Mouse (Mus musculus): ENCODE data around the gene Nol10.

The Nol10 gene

GRCm38 (mm10) chr12:17408312-17408711, 60.1 kb downstream of the Nol10 start:
- DNase-seq (ENCODE audit: low spot score in 2 of 2), result no peak

- DNase-seq (ENCODE audit: low spot score in 2 of 2), result no peak
Observed at GRCm38 (mm10) chr12:17411242-17411641, 63.0 kb downstream of the Nol10 start.

GRCm38 (mm10) chr12:17411797-17412526, 63.7 kb downstream of the Nol10 start:
- no peak for DNase-seq (ENCODE audit: low spot score in 2 of 2)

- DNase-seq (ENCODE audit: low spot score in 2 of 2), result no peak
Observed at GRCm38 (mm10) chr12:17414734-17415133, 66.5 kb downstream of the Nol10 start.

- DNase-seq (ENCODE audit: low spot score in 2 of 2), result no peak
Observed at GRCm38 (mm10) chr12:17420168-17420810, 72.0 kb downstream of the Nol10 start.

GRCm38 (mm10) chr12:17425254-17426169, 77.3 kb downstream of the Nol10 start:
- DNase-seq (ENCODE audit: low spot score in 2 of 2), result no peak

DNA sequence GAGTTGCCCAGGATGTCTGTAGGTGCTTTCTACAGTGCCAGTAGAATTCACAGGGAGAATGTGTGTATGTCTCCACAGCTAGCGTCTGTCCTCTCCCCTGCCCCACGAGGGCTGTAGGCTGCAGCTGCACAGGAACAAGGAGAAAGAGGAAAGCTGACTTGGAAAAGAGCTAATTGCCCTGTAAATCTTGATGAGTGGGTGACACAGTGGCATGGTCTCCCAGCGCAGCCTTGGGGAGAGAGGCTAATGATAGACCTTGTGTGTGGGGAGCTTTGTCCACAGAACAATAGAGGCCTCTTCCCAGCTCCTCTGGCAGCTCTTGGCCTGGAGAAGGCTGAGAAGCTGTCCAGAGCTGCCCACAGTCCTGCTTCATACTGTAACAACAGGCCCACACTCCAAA, 78.5 kb downstream of the Nol10 start:
- no peak for DNase-seq (ENCODE audit: low spot score in 2 of 2)

GRCm38 (mm10) chr12:17430578-17430977, 82.3 kb downstream of the Nol10 start:
- no peak for DNase-seq (ENCODE audit: low spot score in 2 of 2)

DNA sequence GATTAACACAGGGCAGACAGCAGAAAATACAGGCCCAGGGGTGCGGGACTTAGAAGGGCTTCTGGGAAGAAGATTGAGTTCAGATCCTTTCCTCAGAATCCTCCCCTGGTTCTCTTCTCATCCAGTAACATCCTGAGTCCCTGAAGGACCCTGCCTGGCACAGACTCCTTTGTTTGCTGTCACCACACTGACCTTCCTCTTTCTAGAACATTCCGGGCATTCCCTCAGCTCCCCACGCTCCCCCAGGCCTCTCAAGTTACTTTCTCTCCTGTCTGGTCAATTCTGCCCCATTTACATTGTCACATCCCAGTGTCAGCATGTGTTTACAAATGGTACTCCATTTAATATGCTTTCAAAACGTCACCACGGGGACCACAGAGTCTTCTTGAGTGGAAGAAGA, 82.9 kb downstream of the Nol10 start:
- no peak for DNase-seq (ENCODE audit: low spot score in 2 of 2)

- no peak for DNase-seq (ENCODE audit: low spot score in 2 of 2)
Observed at GRCm38 (mm10) chr12:17431812-17432332, 83.6 kb downstream of the Nol10 start.

DNA sequence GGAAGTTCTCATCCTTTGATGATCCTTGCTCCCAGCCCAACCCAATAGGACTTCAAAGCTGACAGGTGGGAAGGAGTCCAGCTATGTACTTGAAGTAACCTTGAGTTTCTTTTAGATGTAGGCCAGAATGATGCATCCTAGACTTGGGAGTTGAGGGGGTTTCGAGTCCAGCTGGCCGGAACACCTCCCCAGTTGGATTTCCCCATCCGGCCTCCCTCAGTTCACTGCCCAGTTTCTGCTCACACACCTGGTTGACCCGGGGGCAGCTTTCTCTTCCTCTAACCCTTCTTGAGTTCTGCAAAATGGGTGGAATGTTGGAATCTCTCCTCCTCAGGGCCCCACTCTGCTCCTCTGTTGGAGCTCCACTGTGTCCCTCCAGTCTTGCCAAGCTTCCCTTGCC, 85.5 kb downstream of the Nol10 start:
- no peak for DNase-seq (ENCODE audit: low spot score in 2 of 2)

GRCm38 (mm10) chr12:17436471-17436870, 88.2 kb downstream of the Nol10 start:
- DNase-seq (ENCODE audit: low spot score in 2 of 2), result no peak

DNA sequence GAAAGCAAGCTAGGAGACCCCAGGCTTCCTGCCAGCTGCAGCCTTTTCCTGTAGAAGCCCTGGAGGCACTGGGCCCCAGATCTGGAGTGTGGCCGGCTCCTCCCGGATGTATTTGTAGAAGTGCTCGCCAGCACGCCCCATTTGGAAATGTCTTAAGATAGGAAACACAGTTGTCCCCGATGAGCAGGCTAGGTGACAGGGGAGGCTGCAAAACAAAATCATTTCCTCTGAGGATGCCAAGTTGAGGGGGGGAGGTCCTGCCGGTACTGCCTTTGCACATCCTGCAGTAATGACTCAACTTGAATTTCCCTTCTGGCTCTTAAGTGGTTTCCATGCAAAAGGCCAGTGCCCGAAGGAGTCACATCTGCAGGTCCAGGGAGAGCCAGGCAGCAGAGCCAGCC, 92.0 kb downstream of the Nol10 start:
- DNase-seq (ENCODE audit: low spot score in 2 of 2), result no peak

GRCm38 (mm10) chr12:17441495-17441894, 93.2 kb downstream of the Nol10 start:
- DNase-seq (ENCODE audit: low spot score in 2 of 2), result no peak

DNA sequence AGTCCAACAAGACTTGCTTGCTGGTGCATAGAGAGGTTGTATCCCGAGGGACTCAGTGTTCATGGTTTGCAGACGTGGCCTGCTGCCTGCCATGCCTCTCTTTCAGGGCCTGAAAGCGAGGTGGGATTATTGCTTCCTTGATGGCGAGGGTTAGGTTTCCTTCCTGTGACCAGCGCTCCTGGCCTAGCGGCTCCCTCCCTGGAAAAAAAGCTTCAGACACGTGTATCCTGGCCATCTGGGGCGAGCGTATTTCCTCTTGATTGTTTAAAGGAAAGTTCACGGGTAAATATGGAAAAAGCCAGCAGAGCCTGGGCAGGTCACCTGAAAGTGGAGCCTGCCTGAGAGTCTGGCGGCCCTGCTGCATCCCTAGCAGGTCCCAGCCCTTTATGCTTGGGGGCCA, 96.1 kb downstream of the Nol10 start:
- no peak for DNase-seq (ENCODE audit: low spot score in 2 of 2)

DNA sequence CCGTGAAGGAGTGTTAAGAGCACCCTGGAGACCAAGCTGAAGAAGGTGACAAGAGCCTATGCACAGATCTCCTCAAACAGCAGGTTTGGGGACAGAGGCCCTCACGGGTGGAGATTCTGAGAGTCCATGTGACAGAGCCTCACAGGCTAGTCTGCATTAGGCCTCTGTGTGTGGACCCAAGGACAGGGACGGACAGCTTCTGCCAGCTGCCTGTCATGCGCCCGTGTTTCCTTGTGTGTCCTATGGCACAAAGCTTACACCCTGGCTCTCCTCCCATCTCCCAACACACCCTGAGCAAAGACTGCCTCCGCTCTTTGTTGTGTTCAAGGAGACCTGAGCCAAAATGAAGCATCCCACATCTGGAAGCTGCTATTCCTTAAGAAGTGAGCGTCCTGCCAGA, 97.0 kb downstream of the Nol10 start:
- no peak for DNase-seq (ENCODE audit: low spot score in 2 of 2)

DNA sequence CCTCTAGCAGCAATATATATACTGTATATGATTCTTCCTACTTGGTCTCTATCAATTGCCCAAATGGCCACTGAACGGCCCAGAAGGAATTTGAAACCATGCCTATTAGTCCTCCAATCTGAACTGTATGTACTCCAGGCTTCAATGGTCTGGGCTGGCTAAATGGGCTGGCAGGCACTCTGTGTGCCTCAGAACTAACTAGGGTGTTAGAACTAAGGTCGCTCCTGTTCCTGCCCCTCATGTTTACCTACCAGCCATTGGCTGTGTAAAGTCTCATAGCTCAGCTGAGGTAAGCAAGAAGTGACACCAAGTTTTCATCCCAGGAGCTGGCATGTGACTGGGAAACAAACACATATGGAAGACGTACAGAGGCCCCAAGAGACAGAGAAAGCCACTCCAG, 100.5 kb downstream of the Nol10 start:
- DNase-seq (ENCODE audit: low spot score in 2 of 2), result no peak

GRCm38 (mm10) chr12:17449661-17450091, 101.4 kb downstream of the Nol10 start:
- DNase-seq (ENCODE audit: low spot score in 2 of 2), result no peak

DNA sequence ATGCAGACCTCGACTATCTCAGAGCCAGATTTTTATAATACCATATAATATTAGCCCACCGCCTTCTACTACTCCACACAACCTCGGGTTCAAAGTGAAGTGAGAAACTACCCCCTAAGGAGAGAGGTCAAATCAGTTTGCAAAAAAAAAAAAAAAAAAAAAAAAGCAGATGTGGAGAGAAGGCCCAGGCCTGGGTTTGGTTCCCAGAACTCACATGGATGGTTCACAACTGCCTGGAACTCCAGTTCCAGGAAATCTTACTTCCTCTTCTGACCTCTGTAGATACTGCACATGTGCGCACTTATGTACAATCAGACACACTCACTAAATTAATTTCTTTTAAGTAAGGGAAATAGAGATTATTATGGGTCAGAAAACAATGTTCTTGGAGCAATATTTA, 102.2 kb downstream of the Nol10 start:
- DNase-seq (ENCODE audit: low spot score in 2 of 2), result no peak

DNA sequence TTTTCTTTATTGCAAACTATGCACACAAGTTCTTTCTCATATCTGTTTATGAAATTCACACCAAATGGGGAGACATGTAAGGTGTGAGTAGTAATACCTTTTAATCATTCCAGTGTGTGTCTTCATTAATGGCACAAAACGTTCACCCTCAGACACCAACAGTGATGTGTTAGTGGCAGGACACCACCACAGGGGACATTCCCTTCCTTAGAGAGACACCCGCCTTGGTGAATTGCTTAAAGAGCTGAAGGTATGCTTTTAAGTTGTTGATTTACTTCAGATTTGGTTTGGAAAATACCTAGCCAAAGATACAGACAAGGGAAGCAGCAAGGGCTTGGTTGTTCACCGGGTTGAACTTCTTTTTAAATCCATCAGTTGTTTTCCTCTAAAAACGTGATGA, 102.7 kb downstream of the Nol10 start:
- DNase-seq (ENCODE audit: low spot score in 2 of 2), result no peak

GRCm38 (mm10) chr12:17452273-17452672, 104.0 kb downstream of the Nol10 start:
- no peak for DNase-seq (ENCODE audit: low spot score in 2 of 2)

GRCm38 (mm10) chr12:17453918-17454317, 105.7 kb downstream of the Nol10 start:
- no peak for DNase-seq (ENCODE audit: low spot score in 2 of 2)

All from frontal cortex, postnatal 10 days (tissue).